Mouse (Mus musculus): ENCODE measurements around the gene Rfwd3.
"Not testable (repeated sequence)": the region's sequence is repeated elsewhere in the genome, so short reads cannot be mapped to it uniquely, and the experiment has no call there.

Gene Rfwd3

DNA sequence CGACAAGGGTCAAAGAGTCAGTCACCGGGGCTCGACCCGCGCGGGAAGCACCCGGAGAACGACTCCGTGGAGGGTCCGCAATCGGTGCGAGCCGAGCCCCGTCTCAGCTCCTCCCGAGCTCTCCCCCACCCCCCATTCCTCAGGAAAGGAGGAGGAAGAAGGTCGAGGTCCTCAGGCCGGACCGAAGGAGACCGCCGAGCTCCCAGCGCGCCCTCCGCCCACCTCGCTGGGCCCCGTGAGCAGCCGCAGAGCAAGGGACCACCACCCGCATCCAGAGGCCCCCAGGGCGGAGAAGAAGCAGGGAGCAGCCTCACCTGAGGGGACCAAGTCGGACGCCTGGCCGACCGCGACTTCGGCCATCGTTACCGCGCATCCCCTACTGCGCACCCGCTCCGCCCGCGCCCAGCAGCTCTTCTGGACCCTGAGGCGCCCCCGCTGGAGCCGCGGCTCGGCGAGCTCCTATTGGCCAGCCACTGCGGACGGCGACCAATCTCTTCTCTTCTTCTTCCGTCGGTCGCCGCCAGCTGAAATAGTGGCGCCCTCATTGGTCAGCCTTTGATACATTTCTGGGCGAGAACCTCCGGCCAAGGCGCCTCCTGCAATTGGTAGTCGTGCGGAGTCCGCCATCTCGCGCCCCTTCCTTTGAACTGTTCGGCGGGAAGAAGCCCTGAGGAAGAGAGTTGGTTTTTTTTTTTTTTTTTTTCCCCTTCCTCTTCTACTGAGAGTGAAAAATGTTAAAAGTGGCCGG is at the start of gene Rfwd3:
Gene Rfwd3, minus strand, starts transcription at position 402 of the 748 bp plus-strand sequence.
- peak; percentile 92 to 96 for DNase-seq

DNA sequence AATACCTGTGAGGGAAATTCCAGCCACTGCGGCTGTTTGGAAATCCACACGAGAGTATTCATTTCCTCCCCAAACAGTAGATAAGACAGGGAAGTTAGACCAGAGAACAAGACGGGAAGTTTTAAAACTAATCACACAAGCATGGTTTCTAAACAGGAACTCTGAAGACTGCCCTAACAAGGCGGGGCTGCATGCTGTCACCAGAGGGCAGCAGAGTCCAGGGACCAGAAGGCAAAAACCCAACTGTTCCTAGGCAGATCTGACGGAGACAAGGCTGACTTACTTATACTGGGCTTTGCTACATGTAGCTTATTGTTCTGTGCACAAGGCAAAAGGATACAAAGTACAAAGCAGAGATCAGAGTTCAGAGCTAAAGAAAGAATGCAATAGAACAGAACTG is 43.2 kb upstream of the Rfwd3 start:
- peak; percentile 18 for DNase-seq

DNA sequence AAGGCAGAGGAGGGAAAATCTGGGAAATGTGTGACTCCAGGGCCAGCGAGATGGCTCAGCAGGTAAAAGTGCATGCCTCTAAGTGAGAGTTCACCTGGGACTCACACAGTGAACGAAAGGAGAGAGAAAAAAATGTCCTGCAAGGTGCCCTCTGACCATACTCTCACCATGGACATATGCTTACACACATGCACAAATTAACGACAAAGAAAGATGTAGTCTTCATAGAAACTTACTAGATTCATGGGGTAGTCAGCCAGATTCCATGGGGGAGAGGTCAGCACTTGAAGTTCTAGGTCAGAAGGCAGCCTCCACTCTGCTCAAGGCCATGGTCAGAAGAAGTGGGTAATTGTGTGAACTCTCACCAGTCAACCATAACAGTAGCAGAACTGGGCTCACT is 40.2 kb upstream of the Rfwd3 start:
- no peak for DNase-seq

DNA sequence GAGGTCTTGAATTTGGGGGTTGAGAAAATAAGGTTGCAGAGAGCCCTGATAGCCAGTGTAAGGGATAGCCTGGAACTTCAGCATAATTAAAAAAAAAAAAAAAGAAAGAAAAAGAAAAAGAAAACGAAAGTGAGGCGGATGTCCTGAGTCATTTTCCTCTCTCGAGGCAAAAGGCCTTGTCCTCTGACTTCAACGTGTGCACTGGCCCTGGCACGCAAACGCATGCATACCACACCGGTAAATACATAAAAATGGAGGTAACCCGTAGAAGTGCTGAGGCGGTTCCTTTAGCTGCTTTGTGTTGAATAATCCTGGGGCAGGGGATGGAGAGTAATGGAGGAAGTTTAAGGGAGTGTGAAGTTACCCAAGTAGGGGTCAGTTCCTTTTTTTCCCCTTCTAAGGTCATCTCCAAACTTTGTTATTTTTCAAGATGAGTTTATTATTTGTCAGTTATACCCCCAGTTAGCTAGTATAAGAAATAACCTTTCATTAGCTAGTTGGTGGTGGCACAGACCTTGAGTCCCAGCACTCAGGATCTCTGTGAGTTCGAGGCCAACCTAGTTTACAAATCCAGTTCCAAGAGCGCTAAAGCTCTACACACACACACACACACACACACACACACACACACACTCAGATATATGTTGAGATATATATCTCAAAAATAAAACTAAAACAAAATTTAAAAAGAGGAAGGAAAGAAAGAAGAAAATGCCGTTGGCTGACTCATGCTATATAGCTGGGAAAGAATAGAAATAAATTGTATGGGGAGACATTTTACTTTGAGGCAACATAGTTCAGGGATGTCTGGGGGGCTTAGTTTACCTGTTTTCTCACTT is 38.6 kb upstream of the Rfwd3 start:
- no peak for DNase-seq

DNA sequence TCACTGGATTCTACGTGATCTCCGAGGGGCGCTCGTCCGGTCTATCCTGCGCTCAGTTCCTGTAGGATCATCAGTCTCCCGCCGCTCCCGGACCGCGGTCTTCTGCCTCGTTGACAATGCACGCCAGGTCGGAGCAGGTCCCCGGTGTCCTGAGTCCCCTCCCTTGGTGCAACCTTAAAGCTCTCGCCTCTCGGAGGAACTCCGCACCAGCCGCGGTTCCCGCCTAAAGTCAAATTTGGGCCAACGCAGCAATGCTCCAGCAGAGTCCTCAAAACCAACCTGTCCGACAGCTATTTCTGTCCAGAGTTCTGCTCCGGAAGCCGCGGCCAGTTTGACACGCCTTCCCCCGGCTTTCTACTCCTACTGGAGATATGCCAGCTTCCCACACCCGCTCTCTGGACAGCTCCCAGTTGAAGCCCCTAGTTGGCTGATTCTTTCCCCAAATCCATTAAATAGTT is 37.9 kb upstream of the Rfwd3 start, which contains the start of gene Mlkl:
Gene Mlkl, minus strand, starts transcription at position 288 of the 458 bp plus-strand sequence.
- DNase-seq, result no peak

DNA sequence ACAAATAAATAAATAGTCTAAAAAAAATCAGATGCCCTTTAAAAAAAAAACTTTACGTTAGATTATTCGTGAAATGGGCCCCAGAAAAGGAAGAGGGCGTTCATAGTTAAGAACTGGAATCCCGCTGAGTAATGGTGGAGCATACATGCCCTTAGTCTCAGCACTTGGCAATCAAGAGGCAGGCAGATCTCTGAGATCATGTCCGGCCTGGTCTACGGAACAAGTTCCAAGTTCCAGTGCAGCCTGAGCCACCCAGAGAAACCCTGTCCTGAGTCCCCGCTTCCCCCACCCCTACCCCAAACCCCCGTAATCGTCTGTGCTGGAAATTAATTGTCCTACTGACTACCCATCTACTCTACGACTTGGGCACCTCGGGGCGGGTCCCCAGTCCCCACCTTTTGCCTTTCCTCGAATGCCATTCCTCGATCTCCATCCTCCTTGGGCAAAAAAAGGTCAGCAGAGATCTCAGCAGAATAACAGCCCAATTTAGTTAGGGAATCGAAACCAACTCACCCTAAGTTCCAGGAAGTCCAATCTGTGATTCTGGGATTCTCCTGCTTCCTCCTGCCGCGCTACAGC is 37.4 kb upstream of the Rfwd3 start:
- DNase-seq, result no peak

- DNase-seq, result no peak
Measured at GRCm38 (mm10) chr8:111336692-111337091, 36.7 kb upstream of the Rfwd3 start.

GRCm38 (mm10) chr8:111325222-111325790 is 25.3 kb upstream of the Rfwd3 start:
- no peak for DNase-seq

GRCm38 (mm10) chr8:111314729-111315128 is 14.7 kb upstream of the Rfwd3 start:
- DNase-seq, result no peak

- DNase-seq, result not testable (repeated sequence)
Measured at GRCm38 (mm10) chr8:111313961-111314360, 13.9 kb upstream of the Rfwd3 start.

DNA sequence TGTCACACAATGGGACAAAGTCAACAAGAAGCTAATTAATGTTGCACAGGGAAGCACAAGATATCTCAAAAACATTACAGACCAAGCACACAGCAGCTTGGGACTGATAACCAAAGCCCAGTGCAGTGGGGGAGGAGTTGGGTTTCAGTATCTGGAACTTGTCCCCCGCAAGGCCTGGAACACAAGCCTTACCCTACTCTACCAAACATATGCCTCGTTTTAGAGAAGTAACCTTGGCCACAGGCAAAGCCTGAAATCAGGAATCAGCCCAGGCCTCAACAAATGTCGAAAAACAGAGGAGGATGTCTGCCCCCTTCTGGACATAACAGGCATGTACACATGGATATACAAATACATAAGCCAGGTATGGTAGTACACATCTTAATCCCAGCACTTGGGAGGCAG is 12.7 kb upstream of the Rfwd3 start:
- DNase-seq, result no peak

DNA sequence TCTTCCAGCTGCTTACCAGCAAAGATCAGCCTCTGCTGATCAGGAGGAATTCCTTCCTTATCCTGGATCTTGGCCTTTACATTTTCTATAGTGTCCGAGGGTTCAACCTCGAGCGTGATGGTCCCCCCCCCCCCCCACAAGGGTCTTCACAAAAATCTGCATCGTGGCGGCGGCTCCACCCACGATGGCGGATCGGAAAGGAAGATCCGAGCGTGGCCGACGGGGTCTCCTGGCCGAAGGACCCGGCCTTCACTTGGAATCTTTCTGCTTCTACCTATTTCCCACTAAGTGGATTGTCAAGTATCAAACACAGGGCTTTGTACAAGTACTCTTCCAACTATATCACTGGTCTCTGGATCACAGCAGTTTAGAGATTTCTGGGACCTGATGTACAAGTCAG is 10.0 kb upstream of the Rfwd3 start:
- not testable (repeated sequence) for DNase-seq

- DNase-seq, result no peak
Measured at GRCm38 (mm10) chr8:111305031-111305730, 5.2 kb upstream of the Rfwd3 start.

- no peak for DNase-seq
Measured at GRCm38 (mm10) chr8:111304359-111304758, 4.3 kb upstream of the Rfwd3 start.

DNA sequence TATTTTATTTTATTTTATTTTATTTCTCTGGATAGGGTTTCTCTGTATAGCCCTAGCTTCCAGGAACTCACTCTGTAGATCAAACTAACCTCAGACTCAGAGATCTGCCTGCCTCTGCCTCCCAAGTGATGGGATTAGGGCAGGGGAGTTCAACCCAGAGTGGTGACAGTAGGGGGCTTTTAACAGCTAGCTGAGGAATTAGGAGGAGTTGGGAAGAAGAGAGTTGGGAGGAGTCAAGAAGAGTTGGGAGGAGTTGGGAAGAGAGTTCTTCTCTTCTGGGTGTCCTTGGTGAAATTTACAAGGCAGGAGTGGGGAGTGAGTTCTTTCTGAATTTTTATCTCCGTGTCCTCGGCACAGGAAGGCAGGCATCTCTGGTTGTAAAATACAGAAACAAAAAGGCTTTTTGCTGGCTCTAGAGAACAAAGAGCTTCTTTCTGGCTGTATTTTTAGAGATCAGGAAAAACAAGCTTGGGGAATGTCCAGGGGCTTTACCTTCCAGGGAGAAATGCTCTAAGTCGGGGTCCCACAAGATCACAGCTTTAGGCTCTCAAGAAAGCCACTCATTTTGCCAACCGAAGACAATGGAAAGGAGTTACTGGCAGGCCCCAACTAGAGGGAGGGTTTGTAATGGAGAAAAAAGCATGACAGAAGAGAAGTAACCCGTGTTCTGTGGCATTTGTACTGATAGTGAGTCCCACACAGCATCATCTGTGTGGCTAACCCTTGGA is 3.2 kb upstream of the Rfwd3 start:
- DNase-seq, result not testable (repeated sequence)

- peak; percentile 2 to 9 for DNase-seq
Measured at GRCm38 (mm10) chr8:111300597-111301546, 850 bp upstream of the Rfwd3 start.

DNA sequence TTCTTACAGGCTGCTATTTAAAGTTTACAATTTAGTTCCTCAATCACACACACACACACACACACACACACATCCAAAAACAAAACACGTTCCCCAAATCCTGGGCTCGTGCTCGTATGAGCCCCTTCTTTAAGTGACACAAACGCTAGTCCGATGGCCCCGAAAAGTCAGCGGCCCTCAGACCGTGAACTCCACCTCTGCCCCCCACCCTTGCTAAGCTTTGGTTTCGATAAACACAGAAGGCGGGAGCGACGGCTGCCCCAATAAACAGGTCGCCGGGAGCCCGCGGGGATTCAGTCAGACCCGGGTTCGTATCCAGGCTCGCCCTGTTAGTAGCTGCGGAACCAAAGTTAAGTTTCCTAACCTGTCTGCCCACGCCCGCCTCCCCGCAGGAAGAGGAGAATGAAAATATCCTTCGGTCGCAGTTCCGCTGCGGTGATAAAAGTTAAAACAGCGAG is 630 bp downstream of the Rfwd3 start:
- peak; percentile 35 to 51 for DNase-seq

DNA sequence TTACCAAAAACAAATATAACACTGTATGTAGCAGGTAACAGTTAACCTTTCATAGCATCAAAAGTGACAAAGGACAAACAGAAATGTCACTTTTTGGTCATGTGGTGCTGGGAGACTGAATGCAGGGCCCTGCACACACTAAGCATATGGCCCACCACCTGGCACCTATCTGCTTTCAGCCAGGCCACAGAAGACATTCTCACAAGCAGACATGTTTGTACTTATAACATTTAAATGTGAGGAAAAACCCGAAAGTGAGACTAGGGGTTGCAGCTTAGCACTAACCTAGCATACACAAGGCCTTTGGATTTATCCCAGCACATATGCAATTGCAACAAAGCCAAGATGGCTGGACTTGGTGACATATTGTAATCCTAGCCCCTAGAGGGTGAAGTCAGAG is 2.0 kb downstream of the Rfwd3 start:
- no peak for DNase-seq

DNA sequence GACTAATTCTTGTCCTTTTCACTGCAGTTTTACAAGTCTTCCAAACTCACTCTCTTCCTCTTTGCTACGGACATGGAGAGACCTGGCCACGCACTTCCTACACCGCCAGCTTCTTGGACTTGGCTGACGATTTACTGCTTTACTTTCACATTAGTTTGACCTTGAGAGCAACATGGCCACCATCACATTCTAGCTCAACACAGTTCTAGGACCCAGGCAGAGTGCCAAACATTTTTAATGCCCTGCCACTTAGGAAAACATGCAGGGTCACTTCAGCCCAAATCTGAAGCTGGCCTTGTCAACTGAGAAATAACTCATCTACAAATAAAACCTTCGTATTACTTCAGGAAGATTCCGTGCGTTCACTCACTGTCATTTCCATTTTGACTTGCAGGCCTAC is 8.3 kb downstream of the Rfwd3 start:
- no peak for DNase-seq

- no peak for DNase-seq
Measured at GRCm38 (mm10) chr8:111290586-111290985, 9.4 kb downstream of the Rfwd3 start.

All from thymus, adult 18-20 months (tissue).